Mouse (Mus musculus) spleen, adult 2 months (tissue): ENCODE measurements around the gene Ppt2. TPM values are rescaled to one million over a fixed set of nuclear protein-coding genes. Genes with fewer than 3 reads are reported as not detected.

Source experiments
- DNase-seq, 2 experiments: peaks; one replicate each; pipeline versions ENCODE4 v3.0.0 to v3.0.0-alpha.2; 2012 to 2021; ENCODE audit warnings: low spot score in 2 of 2, low read depth in 1 of 2
- H3K27ac ChIP-seq: fragments of 200-500 bp; 2 replicates; pipeline ENCODE4 v1.5.1; 2012; ENCODE audit warnings: low read length, inconsistent platforms; ENCODE audit not compliant: insufficient read depth
- H3K27me3 ChIP-seq: fragments of 200-500 bp; 2 replicates; pipeline ENCODE4 v1.6.1; 2012; ENCODE audit warnings: mild to moderate bottlenecking, moderate library complexity, low read length, inconsistent platforms; ENCODE audit not compliant: control insufficient read depth, insufficient read depth
- H3K36me3 ChIP-seq: fragments of 200-500 bp; 2 replicates; pipeline ENCODE4 v1.6.1; 2012; ENCODE audit warnings: mild to moderate bottlenecking, low read length, inconsistent platforms; ENCODE audit not compliant: control insufficient read depth, insufficient read depth
- H3K4me1 ChIP-seq: fragments of 200-500 bp; 2 replicates; pipeline ENCODE4 v1.6.1; 2011; ENCODE audit warnings: inconsistent platforms; ENCODE audit not compliant: control insufficient read depth, insufficient read depth, insufficient read length
- H3K4me3 ChIP-seq: fragments of 200-500 bp; 2 replicates; pipeline ENCODE4 v1.5.1; 2011; ENCODE audit warnings: mild to moderate bottlenecking, inconsistent platforms; ENCODE audit not compliant: insufficient read depth, insufficient read length; ENCODE audit errors: extremely low read depth
- CTCF ChIP-seq: fragments of 200-500 bp; IDR thresholded peaks from 2 replicates; pipeline ENCODE4 v1.5.1; 2011; ENCODE audit warnings: mild to moderate bottlenecking, inconsistent platforms; ENCODE audit not compliant: insufficient read depth, insufficient read length, insufficient replicate concordance; ENCODE audit errors: extremely low read depth
- POLR2A ChIP-seq: fragments of 200-500 bp; IDR thresholded peaks from 2 replicates; pipeline ENCODE4 v1.6.1; 2011; ENCODE audit warnings: low read depth, low read length, inconsistent platforms
- WGBS: fragments of 180-500 bp; shearing (Covaris S2); methylation state at CpG from one replicate; pipeline ENCODE4 v1.1.7; 2018; 5-methylcytosine and 5-hydroxymethylcytosine counted together
- polyA plus RNA-seq: library from polyadenylated mRNA; depleted of rRNA; stranded (reverse); fragments of >200 nt; gene quantifications from 2 replicates; pipeline ENCODE4 v1.2.3, GENCODE M21; 2012

The Ppt2 gene
- polyA plus RNA-seq, 1 experiment = 36.3 TPM

- no peak for DNase-seq
- WGBS = 58% methylated on average over 11 of the region's 11 CpGs
- no peaks in the 10 kb centered on the region for H3K4me1 ChIP-seq
These were observed 12.7 kb upstream of the Ppt2 start for GRCm38 (mm10) chr17:34640778-34641601.

GRCm38 (mm10) chr17:34639461-34640255 is 11.3 kb upstream of the Ppt2 start:
- Histone ChIP-seq H3K4me3 (no peak overlapping the region), H3K27me3 (no peaks in the 10 kb centered on the region), H3K4me1 (no peaks in the 10 kb centered on the region), H3K36me3 (no peaks in the 10 kb centered on the region), H3K27ac (peak overlapping the region; percentile 29; the same call in 1 of the 2 replicates)
- WGBS = 72% methylated on average over 7 of the region's 7 CpGs
- DNase-seq = no peak
- TF ChIP-seq CTCF (no peak), POLR2A (no peak)

More at GRCm38 (mm10) chr17:34640778-34641601, 12.7 kb upstream of the Ppt2 start:
- no peaks in the 10 kb centered on the region for H3K36me3 ChIP-seq
- TF ChIP-seq POLR2A (no peak), CTCF (no peak)
- H3K27ac ChIP-seq = no peak overlapping the region
- H3K27me3 ChIP-seq = no peaks in the 10 kb centered on the region
- no peak overlapping the region for H3K4me3 ChIP-seq

- TF ChIP-seq POLR2A (no peak), CTCF (no peak)
- no peaks in the 10 kb centered on the region for H3K4me1 ChIP-seq
- no peaks in the 10 kb centered on the region for H3K36me3 ChIP-seq
- H3K27ac ChIP-seq = peak overlapping the region; percentile 39
- WGBS = 66% methylated on average over 3 of the region's 3 CpGs
- 0 out of 2 replicates have a peak, but pooled peaks cover 2% of the 10 kb centered on the region for H3K27me3 ChIP-seq
- DNase-seq = no peak
- peak overlapping the region; percentile 34; the same call in 1 of the 2 replicates for H3K4me3 ChIP-seq
These were observed 9.1 kb upstream of the Ppt2 start for GRCm38 (mm10) chr17:34637459-34637858.

GRCm38 (mm10) chr17:34635671-34636070 is 7.4 kb upstream of the Ppt2 start:
- H3K27me3 ChIP-seq = peaks cover 8% of the 10 kb centered on the region; the same call in 1 of the 2 replicates
- H3K27ac ChIP-seq = no peak overlapping the region
- no peak overlapping the region for H3K4me3 ChIP-seq
- H3K36me3 ChIP-seq = no peaks in the 10 kb centered on the region
- WGBS = 71% methylated on average over 2 of the region's 2 CpGs
- TF ChIP-seq POLR2A (no peak), CTCF (no peak)
- DNase-seq = no peak
- peaks cover 8% of the 10 kb centered on the region for H3K4me1 ChIP-seq

- WGBS = 4% methylated on average over 26 of the region's 26 CpGs
These were observed 4.0 kb upstream of the Ppt2 start for GRCm38 (mm10) chr17:34632261-34632691.

GRCm38 (mm10) chr17:34631647-34632046 is 3.3 kb upstream of the Ppt2 start:
- Histone ChIP-seq H3K4me1 (peaks cover 19% of the 10 kb centered on the region), H3K27ac (no peak overlapping the region), H3K4me3 (peak overlapping the region; percentile 16; the same call in 1 of the 2 replicates), H3K36me3 (no peaks in the 10 kb centered on the region), H3K27me3 (peaks cover 12% of the 10 kb centered on the region; the same call in 1 of the 2 replicates)
- DNase-seq = no peak
- 39% methylated on average over 11 of the region's 12 CpGs for WGBS
- TF ChIP-seq CTCF (no peak), POLR2A (no peak)

More at GRCm38 (mm10) chr17:34632261-34632691, 4.0 kb upstream of the Ppt2 start:
- Histone ChIP-seq H3K27me3 (peaks cover 12% of the 10 kb centered on the region; the same call in 1 of the 2 replicates), H3K4me1 (peaks cover 17% of the 10 kb centered on the region), H3K27ac (peak overlapping the region; percentile 58), H3K36me3 (no peaks in the 10 kb centered on the region), H3K4me3 (peak overlapping the region; percentile 34; the same call in 1 of the 2 replicates)
- no peak; the same call in 1 of the 2 replicates for TF ChIP-seq POLR2A
- peak in 1 of 2 experiments; percentile 48 for DNase-seq
